Comparison of ENCODE assay signal across 29 mouse cellular contexts in genomic region chr6:113006833-113007232, GRCm38 (mm10). TPM values are rescaled to one million over a fixed set of nuclear protein-coding genes. Genes with fewer than 3 reads are reported as not detected.
DNase-seq lines count a peak whose midpoint lies in the region; ATAC-seq and TF ChIP-seq lines count a peak whose summit lies in the region.
"Had no signal": no experiment of that assay in that cellular context is flagged by ENCODE, and none has a peak within 500 bp of the region (broad histone marks: within the 10 kb centered on the region; RNA-seq: fewer than 3 reads in every experiment).

No protein-coding gene starts in this region.

- H3K9me3 ChIP-seq in lung, postnatal 0 days (ENCODE audit: low read length), result no peaks in the 10 kb centered on the region
- peaks cover 5% of the 10 kb centered on the region; the same call in 1 of the 2 replicates for H3K9me3 ChIP-seq in intestine, embryonic 14.5 days (ENCODE audit: control insufficient read depth, low read length)
- H3K9me3 ChIP-seq in heart, embryonic 11.5 days (replicated peaks; ENCODE audit: control insufficient read depth, low read length), result no peaks in the 10 kb centered on the region
- H3K9me3 ChIP-seq: embryonic facial prominence, embryonic 13.5 days; hindbrain, embryonic 10.5 days; hindbrain, embryonic 15.5 days; kidney, embryonic 15.5 days; limb, embryonic 10.5 days; limb, embryonic 15.5 days; liver, embryonic 13.5 days had no signal

- no peak overlapping the region for H3K27ac ChIP-seq in lung, postnatal 0 days (ENCODE audit: low read length)
- H3K27ac ChIP-seq in intestine, embryonic 14.5 days (ENCODE audit: low read depth), result no peak overlapping the region
- H3K27ac ChIP-seq in small intestine, adult 2 months (ENCODE audit: insufficient read depth, low read depth, low read length), result peak overlapping the region; percentile 25; the same call in 1 of the 2 replicates
- no peak overlapping the region for H3K27ac ChIP-seq in heart, embryonic 11.5 days (ENCODE audit: low read depth, low read length)
- H3K27ac ChIP-seq: embryonic facial prominence, embryonic 13.5 days; forebrain, embryonic 10.5 days; gastrocnemius, adult 2 months; hindbrain, embryonic 10.5 days; hindbrain, embryonic 15.5 days; kidney, embryonic 15.5 days; layer of hippocampus, adult 2 months; limb, embryonic 10.5 days; limb, embryonic 15.5 days; liver, embryonic 13.5 days; macrophage; midbrain, embryonic 13.5 days had no signal

- H3K4me3 ChIP-seq in lung, postnatal 0 days (ENCODE audit: low read depth, low read length), result no peak overlapping the region
- no peak overlapping the region for H3K4me3 ChIP-seq in intestine, embryonic 14.5 days (ENCODE audit: low read depth, low read length)
- no peak overlapping the region for H3K4me3 ChIP-seq in small intestine, adult 2 months (ENCODE audit: low read depth, low read length)
- H3K4me3 ChIP-seq in heart, embryonic 11.5 days (ENCODE audit: low read depth, low read length), result no peak overlapping the region
- H3K4me3 ChIP-seq: embryonic facial prominence, embryonic 13.5 days; forebrain, embryonic 10.5 days; gastrocnemius, adult 2 months; hindbrain, embryonic 10.5 days; hindbrain, embryonic 15.5 days; kidney, embryonic 15.5 days; layer of hippocampus, adult 2 months; limb, embryonic 10.5 days; limb, embryonic 15.5 days; liver, embryonic 13.5 days; midbrain, embryonic 13.5 days had no signal

- no peaks in the 10 kb centered on the region for H3K4me1 ChIP-seq in lung, postnatal 0 days (ENCODE audit: insufficient read depth, low read depth, low read length)
- no peaks in the 10 kb centered on the region for H3K4me1 ChIP-seq in intestine, embryonic 14.5 days (replicated peaks; ENCODE audit: control insufficient read depth, insufficient read depth, low read length)
- peaks cover 21% of the 10 kb centered on the region for H3K4me1 ChIP-seq in small intestine, adult 2 months (ENCODE audit: control insufficient read depth, insufficient read depth, insufficient read length, low read length)
- H3K4me1 ChIP-seq in heart, embryonic 11.5 days (ENCODE audit: control insufficient read depth, insufficient read depth, low read length), result no peaks in the 10 kb centered on the region
- H3K4me1 ChIP-seq: kidney, embryonic 15.5 days; limb, embryonic 10.5 days; limb, embryonic 15.5 days; liver, embryonic 13.5 days had no signal

- peak; percentile 39; the same call in 1 of the 2 replicates for TF ChIP-seq EP300 in lung, postnatal 0 days (IDR thresholded peaks at IDR 0.05)

- 42% methylated on average over 2 of the region's 2 CpGs for WGBS in lung, postnatal 0 days
- WGBS in intestine, embryonic 14.5 days, result 52% methylated on average over 2 of the region's 2 CpGs
- 19% methylated on average over 2 of the region's 2 CpGs for WGBS in small intestine, adult 2 months
- WGBS in heart, embryonic 11.5 days (ENCODE audit: insufficient replicate concordance), result 59% methylated on average over 2 of the region's 2 CpGs

- DNase-seq in lung, postnatal 0 days (ENCODE audit: low spot score), result peak; percentile 28
- no peak for DNase-seq in lung, postnatal 4 days
- peak; percentile 16 for DNase-seq in CD4-positive helper T cell, adult 2 months (ENCODE audit: low read depth, low spot score)
- no peak for DNase-seq in intestine, embryonic 14.5 days (ENCODE audit: low spot score)
- DNase-seq in cerebellum, postnatal 10 days, result no peak
- DNase-seq: adrenal gland, postnatal 25 days; cerebellum, adult 11-12 months; cerebellum, adult 9-11 months; gastrocnemius, adult 2 months; gastrocnemius, postnatal 36 days; heart, postnatal 14 days; kidney, adult 11 months; kidney, postnatal 36 days; liver, embryonic 13.5 days had no signal

- no peak for TF ChIP-seq CTCF in lung, postnatal 0 days (IDR thresholded peaks at IDR 0.05)
- no peak for TF ChIP-seq CTCF in small intestine, adult 2 months (IDR thresholded peaks at IDR 0.05; ENCODE audit: extremely low read depth, insufficient read length, insufficient replicate concordance, low read depth, low read length)

- no peak overlapping the region for H3K4me2 ChIP-seq in lung, postnatal 0 days (replicated peaks; ENCODE audit: low read depth, low read length)
- H3K4me2 ChIP-seq in intestine, embryonic 14.5 days (ENCODE audit: low read length), result no peak overlapping the region
- no peak overlapping the region for H3K4me2 ChIP-seq in heart, embryonic 11.5 days
- H3K4me2 ChIP-seq: embryonic facial prominence, embryonic 13.5 days; hindbrain, embryonic 15.5 days; kidney, embryonic 15.5 days; limb, embryonic 15.5 days; liver, embryonic 13.5 days; midbrain, embryonic 13.5 days had no signal

- peak; percentile 63 for ATAC-seq in lung, postnatal 0 days
- ATAC-seq in intestine, embryonic 14.5 days (replicated peaks; ENCODE audit: low FRiP score, low TSS enrichment, low read depth), result peak; percentile 72; the same call in 1 of the 2 replicates
- ATAC-seq in heart, embryonic 11.5 days (replicated peaks; ENCODE audit: insufficient number of reproducible peaks, low FRiP score, low TSS enrichment), result no peak
- ATAC-seq in granulocyte monocyte progenitor cell, adult 5-6 weeks (replicated peaks; ENCODE audit: poor library complexity, severe bottlenecking), result no peak
- ATAC-seq: forebrain, embryonic 16.5 days; midbrain, embryonic 13.5 days; Patski had no signal

- TF ChIP-seq POLR2A in small intestine, adult 2 months (IDR thresholded peaks at IDR 0.05; ENCODE audit: low read depth, low read length), result no peak

- no peaks in the 10 kb centered on the region for H3K27me3 ChIP-seq in lung, postnatal 0 days (replicated peaks; ENCODE audit: insufficient read depth, low read length)
- H3K27me3 ChIP-seq in intestine, embryonic 14.5 days (replicated peaks; ENCODE audit: control insufficient read depth, insufficient read depth, low read length), result no peaks in the 10 kb centered on the region
- no peaks in the 10 kb centered on the region for H3K27me3 ChIP-seq in small intestine, adult 2 months (ENCODE audit: control insufficient read depth, insufficient read depth, low read length)
- no peaks in the 10 kb centered on the region; the same call in 1 of the 2 replicates for H3K27me3 ChIP-seq in heart, embryonic 11.5 days (ENCODE audit: control insufficient read depth, insufficient read depth, low read length)
- H3K27me3 ChIP-seq: embryonic facial prominence, embryonic 13.5 days; hindbrain, embryonic 15.5 days; kidney, embryonic 15.5 days; liver, embryonic 13.5 days; midbrain, embryonic 13.5 days; Patski had no signal

- H3K9ac ChIP-seq in lung, postnatal 0 days (replicated peaks; ENCODE audit: low read depth), result no peak overlapping the region
- H3K9ac ChIP-seq in intestine, embryonic 14.5 days (ENCODE audit: low read length), result no peak overlapping the region
- H3K9ac ChIP-seq in heart, embryonic 11.5 days (ENCODE audit: low read depth, low read length), result no peak overlapping the region
- H3K9ac ChIP-seq: embryonic facial prominence, embryonic 13.5 days; hindbrain, embryonic 15.5 days; kidney, embryonic 15.5 days; limb, embryonic 15.5 days; liver, embryonic 13.5 days; midbrain, embryonic 13.5 days had no signal

- no peaks in the 10 kb centered on the region for H3K36me3 ChIP-seq in lung, postnatal 0 days (ENCODE audit: insufficient read depth, low read length)
- no peaks in the 10 kb centered on the region for H3K36me3 ChIP-seq in intestine, embryonic 14.5 days (ENCODE audit: control insufficient read depth, insufficient read depth, low read length)
- H3K36me3 ChIP-seq in small intestine, adult 2 months (ENCODE audit: control insufficient read depth, insufficient read depth, low read length), result no peaks in the 10 kb centered on the region
- no peaks in the 10 kb centered on the region for H3K36me3 ChIP-seq in heart, embryonic 11.5 days (ENCODE audit: control insufficient read depth, insufficient read depth, low read length)
- H3K36me3 ChIP-seq: embryonic facial prominence, embryonic 13.5 days; forebrain, embryonic 10.5 days; hindbrain, embryonic 10.5 days; hindbrain, embryonic 15.5 days; kidney, embryonic 15.5 days; limb, embryonic 10.5 days; limb, embryonic 15.5 days; liver, embryonic 13.5 days; midbrain, embryonic 13.5 days had no signal

RNA-seq across cellular contexts. Expression of gene Thumpd3, which starts 39.2 kb away (rescaled TPM):
- polyA plus RNA-seq in lung, postnatal 0 days (2015; fragmentation: Nextera tagmentation; extraction: Ambion mirVana), result 24.0 and 25.3 TPM in 2 replicates
- 48.2 and 48.9 TPM in 2 replicates for polyA plus RNA-seq in intestine, embryonic 14.5 days (2014; fragmentation: Nextera tagmentation; extraction: Ambion mirVana)
- 3.9 and 5.4 TPM in 2 replicates for polyA plus RNA-seq in small intestine, adult 2 months (2012; rRNA removed)
- 41.0 and 41.6 TPM in 2 replicates for polyA plus RNA-seq in heart, embryonic 11.5 days (2014; fragmentation: Nextera tagmentation; extraction: Ambion mirVana)
- 52.4 and 77.4 TPM in 2 replicates for total RNA-seq in granulocyte monocyte progenitor cell, adult 5-6 weeks (2014; fragmentation: Nextera tagmentation)
- 51.5 and 73.9 TPM in 2 replicates for total RNA-seq in granulocyte monocyte progenitor cell, adult 5-6 weeks (2017)

RNA-seq across cellular contexts. Expression of gene Srgap3, which starts 59.8 kb away (rescaled TPM):
- 0.30 and 0.35 TPM in 2 replicates for polyA plus RNA-seq in lung, postnatal 0 days (2015; fragmentation: Nextera tagmentation; extraction: Ambion mirVana)
- polyA plus RNA-seq in intestine, embryonic 14.5 days (2014; fragmentation: Nextera tagmentation; extraction: Ambion mirVana), result 5.5 and 6.8 TPM in 2 replicates
- 0.63 and 0.77 TPM in 2 replicates for polyA plus RNA-seq in small intestine, adult 2 months (2012; rRNA removed)
- polyA plus RNA-seq in heart, embryonic 11.5 days (2014; fragmentation: Nextera tagmentation; extraction: Ambion mirVana), result 0.77 and 1.2 TPM in 2 replicates
- 3.4 and 4.0 TPM in 2 replicates for total RNA-seq in granulocyte monocyte progenitor cell, adult 5-6 weeks (2014; fragmentation: Nextera tagmentation)
- 0.88 and 1.8 TPM in 2 replicates for total RNA-seq in granulocyte monocyte progenitor cell, adult 5-6 weeks (2017)

Comparison
In these comparisons a context has a peak if more than half of its experiments do, and no peak if none do; other contexts are left out.
1. DNase-seq: peak in lung, postnatal 0 days (single experiment) and CD4-positive helper T cell, adult 2 months (single experiment); none in lung, postnatal 4 days (0 of 2), intestine, embryonic 14.5 days (single experiment) and cerebellum, postnatal 10 days (0 of 2).
2. ATAC-seq: peak in lung, postnatal 0 days (single experiment) and intestine, embryonic 14.5 days (single experiment); none in heart, embryonic 11.5 days (single experiment) and granulocyte monocyte progenitor cell, adult 5-6 weeks (single experiment).